9 mouse cellular contexts compared by ENCODE assay signal in genomic region chr8:121598892-121599291, GRCm38 (mm10). TPM values are rescaled to one million over a fixed set of nuclear protein-coding genes. Genes with fewer than 3 reads are reported as not detected.
DNase-seq lines count a peak whose midpoint lies in the region; TF ChIP-seq lines count a peak whose summit lies in the region.
"Had no signal": no experiment of that assay in that cellular context is flagged by ENCODE, and none has a peak within 500 bp of the region (broad histone marks: within the 10 kb centered on the region; RNA-seq: fewer than 3 reads in every experiment).

No protein-coding gene starts in this region.

- H3K36me3 ChIP-seq in hindbrain, embryonic 10.5 days = peaks cover 89% of the 10 kb centered on the region

- no peaks in the 10 kb centered on the region for H3K27me3 ChIP-seq in cerebellum, adult 2 months (ENCODE audit: control insufficient read depth, insufficient read depth, low read length)
- no peaks in the 10 kb centered on the region for H3K27me3 ChIP-seq in hindbrain, embryonic 10.5 days (ENCODE audit: insufficient read depth, poor library complexity, severe bottlenecking)

- no peak for TF ChIP-seq POLR2A in cerebellum, adult 2 months (IDR thresholded peaks at IDR 0.05; ENCODE audit: borderline replicate concordance, insufficient read depth, low read length)

- peak; percentile 92 for DNase-seq in NIH3T3 (ENCODE audit: low read depth)
- DNase-seq in cerebellum, adult 2 months = peak; percentile 88
- DNase-seq in forelimb bud, embryonic 11.5 days (ENCODE audit: low read depth, low spot score) = peak; percentile 78
- DNase-seq in hindbrain, embryonic 10.5 days (ENCODE audit: low spot score) = peak; percentile 77
- peak; percentile 77 to 82 for DNase-seq in layer of hippocampus, postnatal 10 days (ENCODE audit: low spot score in 2 of 2)
- peak; percentile 88 for DNase-seq in lung, postnatal 25 days (ENCODE audit: low spot score)
- peak; percentile 74 to 86 for DNase-seq in right cerebral cortex, postnatal 10 days (ENCODE audit: low spot score in 2 of 2)
- DNase-seq in urinary bladder, postnatal 4 days (ENCODE audit: low spot score in 2 of 2) = peak; percentile 66 to 84

- TF ChIP-seq CTCF in cerebellum, adult 2 months (IDR thresholded peaks at IDR 0.05; ENCODE audit: borderline replicate concordance, insufficient read depth, low read depth, low read length) = peak; percentile 92

- no peaks in the 10 kb centered on the region; the same call in 1 of the 2 replicates for H3K4me1 ChIP-seq in cerebellum, adult 2 months (ENCODE audit: control insufficient read depth, insufficient read depth, low read length)
- H3K4me1 ChIP-seq in hindbrain, embryonic 10.5 days (replicated peaks) = no peaks in the 10 kb centered on the region

- no peak overlapping the region for H3K4me3 ChIP-seq in cerebellum, adult 2 months (replicated peaks; ENCODE audit: insufficient read depth, low read depth, low read length)
- no peak overlapping the region for H3K4me3 ChIP-seq in hindbrain, embryonic 10.5 days
- H3K4me3 ChIP-seq: megakaryocyte, embryonic 14.5 days had no signal

- 18% methylated on average over 7 of the region's 7 CpGs for WGBS in cerebellum, adult 2 months
- WGBS in hindbrain, embryonic 10.5 days = 41% methylated on average over 7 of the region's 7 CpGs

- H3K27ac ChIP-seq in cerebellum, adult 2 months (ENCODE audit: insufficient read depth, low read length) = no peak overlapping the region
- no peak overlapping the region for H3K27ac ChIP-seq in hindbrain, embryonic 10.5 days

- no peaks in the 10 kb centered on the region for H3K9me3 ChIP-seq in hindbrain, embryonic 10.5 days
- H3K9me3 ChIP-seq: megakaryocyte, embryonic 14.5 days had no signal

RNA-seq across cellular contexts. Expression of gene Map1lc3b, which starts 8.7 kb away (rescaled TPM):
- 138 and 154 TPM in 2 replicates for polyA plus RNA-seq in cerebellum, adult 2 months (2012; rRNA removed)
- polyA plus RNA-seq in hindbrain, embryonic 10.5 days (2016; fragmentation: Nextera tagmentation; extraction: Ambion mirVana) = 222 and 268 TPM in 2 replicates
- 100 to 1,000 TPM; 142 to 149 TPM for total RNA-seq in layer of hippocampus, postnatal 10 days (2021)

RNA-seq across cellular contexts. Expression of gene Fbxo31, which starts 20.3 kb away (rescaled TPM):
- 64.2 and 67.9 TPM in 2 replicates for polyA plus RNA-seq in cerebellum, adult 2 months (2012; rRNA removed)
- 16.7 and 18.8 TPM in 2 replicates for polyA plus RNA-seq in hindbrain, embryonic 10.5 days (2016; fragmentation: Nextera tagmentation; extraction: Ambion mirVana)
- 10 to 100 TPM; 88.4 to 95.5 TPM for total RNA-seq in layer of hippocampus, postnatal 10 days (2021)

RNA-seq across cellular contexts. Expression of gene Zcchc14, which starts 53.8 kb away (rescaled TPM):
- 37.0 and 41.0 TPM in 2 replicates for polyA plus RNA-seq in cerebellum, adult 2 months (2012; rRNA removed)
- 14.6 and 17.3 TPM in 2 replicates for polyA plus RNA-seq in hindbrain, embryonic 10.5 days (2016; fragmentation: Nextera tagmentation; extraction: Ambion mirVana)
- 10 to 100 TPM; 93.9 to 95.2 TPM for total RNA-seq in layer of hippocampus, postnatal 10 days (2021)

RNA-seq across cellular contexts. Expression of gene 1700018B08Rik, which starts 54.8 kb away (rescaled TPM):
- not detected in 2 replicates for polyA plus RNA-seq in cerebellum, adult 2 months (2012; rRNA removed)
- polyA plus RNA-seq in hindbrain, embryonic 10.5 days (2016; fragmentation: Nextera tagmentation; extraction: Ambion mirVana) = 0.17 TPM in 1 of 2 replicates, not detected in the other
- not detected for total RNA-seq in layer of hippocampus, postnatal 10 days (2021)
